Comparison of ENCODE assay signal across 10 mouse cellular contexts in the genomic region with DNA sequence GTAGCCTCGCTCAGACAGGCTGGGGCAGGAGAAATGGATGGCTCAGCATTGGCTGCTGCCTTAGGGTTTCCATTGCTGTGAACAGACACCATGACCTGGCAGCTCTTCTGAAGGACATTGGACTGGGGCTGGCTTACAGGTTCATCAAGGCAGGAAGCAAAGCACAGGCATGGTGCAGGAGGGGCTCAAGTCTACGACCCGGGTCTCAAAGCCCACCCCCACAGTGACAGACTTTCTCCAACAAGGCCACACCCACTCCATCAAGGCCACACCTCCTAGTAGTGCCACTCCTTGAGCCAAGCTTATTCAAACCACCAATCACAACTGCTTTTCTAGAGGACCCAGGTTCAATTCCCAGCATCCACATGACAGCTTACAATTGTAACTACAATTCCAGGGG. TPM values are rescaled to one million over a fixed set of nuclear protein-coding genes. Genes with fewer than 3 reads are reported as not detected.
A peak's percentile ranks its signal among the peaks of the same experiment; 100 is the strongest.
DNase-seq lines count a peak whose midpoint lies in the region; ATAC-seq lines count a peak whose summit lies in the region.
"Had no signal": no experiment of that assay in that cellular context is flagged by ENCODE, and none has a peak within 500 bp of the region (broad histone marks: within the 10 kb centered on the region; RNA-seq: fewer than 3 reads in every experiment).

No protein-coding gene starts in this region.

- no peak for ATAC-seq in intestine, embryonic 16.5 days
- no peak for ATAC-seq in intestine, embryonic 15.5 days
- ATAC-seq in forebrain, embryonic 13.5 days: 0 out of 2 replicates have a peak, but pooled peaks have one; percentile 23
- peak; percentile 12; the same call in 1 of the 2 replicates for ATAC-seq in midbrain, embryonic 15.5 days (replicated peaks)

- no peak overlapping the region for H3K4me3 ChIP-seq in intestine, embryonic 16.5 days (ENCODE audit: low read length)
- no peak overlapping the region for H3K4me3 ChIP-seq in intestine, embryonic 15.5 days (replicated peaks)
- no peak overlapping the region for H3K4me3 ChIP-seq in forebrain, embryonic 13.5 days
- no peak overlapping the region for H3K4me3 ChIP-seq in midbrain, embryonic 15.5 days

- H3K9ac ChIP-seq in intestine, embryonic 16.5 days (ENCODE audit: low read depth, low read length): no peak overlapping the region
- H3K9ac ChIP-seq in intestine, embryonic 15.5 days: no peak overlapping the region
- no peak overlapping the region for H3K9ac ChIP-seq in forebrain, embryonic 13.5 days
- no peak overlapping the region for H3K9ac ChIP-seq in midbrain, embryonic 15.5 days
- H3K9ac ChIP-seq: liver, postnatal 0 days had no signal

- 44% methylated on average over 3 of the region's 3 CpGs for WGBS in intestine, embryonic 16.5 days
- WGBS in intestine, embryonic 15.5 days: 60% methylated on average over 3 of the region's 3 CpGs
- 58% methylated on average over 3 of the region's 3 CpGs for WGBS in forebrain, embryonic 13.5 days
- 60% methylated on average over 3 of the region's 3 CpGs for WGBS in midbrain, embryonic 15.5 days

- no peak overlapping the region for H3K4me2 ChIP-seq in intestine, embryonic 16.5 days (ENCODE audit: low read depth, low read length)
- H3K4me2 ChIP-seq in intestine, embryonic 15.5 days (replicated peaks): no peak overlapping the region
- peak overlapping the region; percentile 47; the same call in 1 of the 2 replicates for H3K4me2 ChIP-seq in forebrain, embryonic 13.5 days
- H3K4me2 ChIP-seq in midbrain, embryonic 15.5 days: no peak overlapping the region

- H3K27me3 ChIP-seq in intestine, embryonic 16.5 days (replicated peaks; ENCODE audit: control insufficient read depth, insufficient read depth, low read length): no peaks in the 10 kb centered on the region
- no peaks in the 10 kb centered on the region for H3K27me3 ChIP-seq in intestine, embryonic 15.5 days (replicated peaks)
- H3K27me3 ChIP-seq in forebrain, embryonic 13.5 days: no peaks in the 10 kb centered on the region
- H3K27me3 ChIP-seq in midbrain, embryonic 15.5 days (replicated peaks): no peaks in the 10 kb centered on the region

- peaks cover 24% of the 10 kb centered on the region for H3K36me3 ChIP-seq in intestine, embryonic 16.5 days (ENCODE audit: control insufficient read depth, insufficient read depth, low read length)
- H3K36me3 ChIP-seq in intestine, embryonic 15.5 days: peaks cover 34% of the 10 kb centered on the region
- H3K36me3 ChIP-seq in forebrain, embryonic 13.5 days (ENCODE audit: poor library complexity, severe bottlenecking): peaks cover 53% of the 10 kb centered on the region
- peaks cover 46% of the 10 kb centered on the region for H3K36me3 ChIP-seq in midbrain, embryonic 15.5 days (replicated peaks)

- H3K9me3 ChIP-seq in intestine, embryonic 16.5 days (ENCODE audit: control insufficient read depth, low read length): no peaks in the 10 kb centered on the region
- H3K9me3 ChIP-seq in intestine, embryonic 15.5 days: no peaks in the 10 kb centered on the region
- H3K9me3 ChIP-seq in forebrain, embryonic 13.5 days (replicated peaks): no peaks in the 10 kb centered on the region
- no peaks in the 10 kb centered on the region for H3K9me3 ChIP-seq in midbrain, embryonic 15.5 days

- DNase-seq in ZHBTc4 (ENCODE audit: low read depth, low spot score): peak; percentile 62
- DNase-seq in adrenal gland, postnatal 36 days: no peak
- DNase-seq in urinary bladder, postnatal 14 days (ENCODE audit: low spot score): no peak
- DNase-seq in left cerebral cortex, adult 9 months (ENCODE audit: low spot score in 2 of 2): no peak
- DNase-seq: kidney, adult 18-20 months had no signal

- H3K27ac ChIP-seq in intestine, embryonic 16.5 days (ENCODE audit: low read length): peak overlapping the region; percentile 17; the same call in 1 of the 2 replicates
- H3K27ac ChIP-seq in intestine, embryonic 15.5 days: no peak overlapping the region
- peak overlapping the region; percentile 87 for H3K27ac ChIP-seq in forebrain, embryonic 13.5 days
- H3K27ac ChIP-seq in midbrain, embryonic 15.5 days: peak overlapping the region; percentile 49; the same call in 1 of the 2 replicates

- H3K4me1 ChIP-seq in intestine, embryonic 16.5 days (ENCODE audit: control insufficient read depth, insufficient read depth, low read length): peaks cover 7% of the 10 kb centered on the region
- peaks cover 15% of the 10 kb centered on the region; the same call in 1 of the 2 replicates for H3K4me1 ChIP-seq in intestine, embryonic 15.5 days (replicated peaks)
- H3K4me1 ChIP-seq in forebrain, embryonic 13.5 days: peaks cover 18% of the 10 kb centered on the region
- peaks cover 7% of the 10 kb centered on the region for H3K4me1 ChIP-seq in midbrain, embryonic 15.5 days

RNA-seq across cellular contexts. Expression of a gene that starts 13.8 kb away (rescaled TPM):
- 120 and 129 TPM in 2 replicates for polyA plus RNA-seq in intestine, embryonic 16.5 days (2015; fragmentation: Nextera tagmentation; extraction: Ambion mirVana)
- polyA plus RNA-seq in intestine, embryonic 15.5 days (2015; fragmentation: Nextera tagmentation; extraction: Ambion mirVana): 140 and 170 TPM in 2 replicates
- 521 and 522 TPM in 2 replicates for polyA plus RNA-seq in forebrain, embryonic 13.5 days (2015; fragmentation: Nextera tagmentation; extraction: Ambion mirVana)
- polyA plus RNA-seq in midbrain, embryonic 15.5 days (2015; fragmentation: Nextera tagmentation; extraction: Ambion mirVana): 507 and 508 TPM in 2 replicates
- 10 to 100 TPM; 33.6 to 42.0 TPM for total RNA-seq in adrenal gland, postnatal 36 days (2021)

Comparison
In these comparisons a context has a peak if more than half of its experiments do, and no peak if none do; other contexts are left out.
1. ATAC-seq: peak in forebrain, embryonic 13.5 days (single experiment) and midbrain, embryonic 15.5 days (single experiment); none in intestine, embryonic 16.5 days (single experiment) and intestine, embryonic 15.5 days (single experiment).